Mouse (Mus musculus) 416B (cell line): ENCODE measurements around the gene Hspe1.
A peak's percentile ranks its signal among the peaks of the same experiment; 100 is the strongest.
"Not testable (repeated sequence)": the region's sequence is repeated elsewhere in the genome, so short reads cannot be mapped to it uniquely, and the experiment has no call there.

Experiments used
- DNase-seq: peaks from one replicate; pipeline ENCODE4 v3.0.0; 2011; ENCODE audit warnings: low read depth

The Hspe1 gene

GRCm38 (mm10) chr1:55085781-55086366 lies 2.1 kb upstream of the Hspe1 start:
- peak; percentile 27 for DNase-seq

DNA sequence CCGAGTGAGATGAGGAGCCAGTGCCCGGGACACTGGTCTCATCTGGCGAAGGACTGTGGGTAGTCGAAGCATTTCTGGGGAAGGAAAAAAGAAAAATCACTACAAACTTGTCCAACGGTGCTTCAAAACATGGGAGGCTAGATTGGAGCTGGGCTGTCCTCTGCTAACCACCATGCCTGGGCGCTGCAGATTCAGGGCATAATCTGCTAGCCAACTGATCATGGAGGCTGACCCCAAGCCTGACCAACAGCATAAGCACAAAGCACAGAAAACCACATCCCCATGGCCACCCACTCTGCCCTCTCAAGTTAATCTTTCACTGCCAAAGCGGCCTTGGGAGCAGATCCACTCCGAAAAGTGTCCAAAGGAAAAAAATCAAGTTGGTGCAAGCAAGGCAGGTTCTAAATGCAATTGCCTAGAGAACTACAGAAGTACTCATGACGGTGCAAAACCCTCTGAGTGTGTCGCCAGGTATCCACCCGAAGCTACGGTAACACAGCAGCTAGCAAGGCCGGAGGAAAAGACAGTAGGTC lies 998 bp upstream of the Hspe1 start:
- DNase-seq = peak; percentile 64

- DNase-seq = peak; percentile 65
Measured at GRCm38 (mm10) chr1:55087401-55087904, 479 bp upstream of the Hspe1 start.

DNA sequence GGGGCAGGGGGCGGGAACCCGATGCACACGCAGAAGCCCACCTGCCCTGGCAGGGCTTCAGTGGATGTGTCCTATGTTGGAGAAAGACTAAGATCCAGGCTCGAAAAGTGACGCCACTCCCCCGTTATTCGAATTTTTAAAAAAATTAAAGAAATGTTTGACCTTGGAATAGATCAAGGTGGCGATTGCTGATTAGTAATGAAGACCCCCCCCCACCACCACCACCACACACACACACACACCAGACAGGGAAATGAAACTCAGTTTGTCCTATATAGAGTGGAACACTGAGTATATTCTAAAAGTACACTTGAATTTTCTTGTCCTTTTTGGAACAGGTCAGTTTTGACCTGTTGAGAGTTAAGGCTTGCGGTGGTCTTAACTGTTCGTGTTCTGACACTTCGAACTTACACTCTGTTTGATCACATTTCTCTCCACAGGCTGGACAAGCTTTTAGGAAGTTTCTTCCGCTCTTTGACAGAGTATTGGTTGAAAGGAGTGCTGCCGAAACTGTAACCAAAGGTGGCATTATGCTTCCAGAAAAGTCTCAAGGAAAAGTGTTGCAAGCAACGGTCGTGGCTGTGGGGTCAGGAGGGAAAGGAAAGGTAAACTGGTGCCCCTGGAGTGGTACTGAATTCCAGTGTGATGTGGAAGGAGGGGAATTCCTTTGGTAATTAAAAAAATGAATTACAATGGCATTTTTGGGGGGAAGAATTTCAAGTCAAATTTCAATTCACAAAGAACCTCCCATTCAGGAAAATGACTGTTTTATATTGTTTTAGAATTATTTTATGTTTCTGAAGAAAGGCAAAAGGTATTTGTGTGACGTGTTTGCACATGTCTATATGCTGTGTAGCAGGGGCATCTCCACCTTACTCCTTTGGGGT lies 922 bp downstream of the Hspe1 start:
- no peak for DNase-seq

DNA sequence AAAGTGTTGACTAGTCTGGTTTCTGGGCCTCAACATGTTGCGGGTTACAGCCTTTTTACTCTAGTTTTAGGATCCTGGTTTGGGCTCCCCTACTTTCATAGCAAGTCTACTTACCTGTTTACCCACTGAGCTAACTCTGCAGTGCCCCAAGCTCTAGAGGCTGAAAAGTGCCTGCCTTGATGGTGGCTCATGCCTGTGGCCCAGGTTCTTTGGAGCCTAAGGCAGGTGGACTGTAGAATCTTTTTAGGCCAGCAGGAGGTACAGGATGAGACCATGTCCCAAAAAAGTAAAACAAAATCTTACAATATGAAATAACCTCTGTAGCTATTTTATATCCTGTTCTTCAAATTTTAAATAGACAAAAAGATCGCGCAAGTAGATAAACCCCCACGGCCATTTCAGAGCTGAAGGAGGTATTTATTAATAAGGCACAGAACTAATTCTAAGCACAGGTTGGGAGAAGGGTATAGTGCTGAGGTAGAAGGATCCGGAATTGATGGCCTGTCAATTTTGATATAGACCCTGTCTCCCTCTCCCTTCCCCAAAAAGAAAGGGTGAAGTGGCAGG lies 1.6 kb downstream of the Hspe1 start:
- DNase-seq = no peak

DNA sequence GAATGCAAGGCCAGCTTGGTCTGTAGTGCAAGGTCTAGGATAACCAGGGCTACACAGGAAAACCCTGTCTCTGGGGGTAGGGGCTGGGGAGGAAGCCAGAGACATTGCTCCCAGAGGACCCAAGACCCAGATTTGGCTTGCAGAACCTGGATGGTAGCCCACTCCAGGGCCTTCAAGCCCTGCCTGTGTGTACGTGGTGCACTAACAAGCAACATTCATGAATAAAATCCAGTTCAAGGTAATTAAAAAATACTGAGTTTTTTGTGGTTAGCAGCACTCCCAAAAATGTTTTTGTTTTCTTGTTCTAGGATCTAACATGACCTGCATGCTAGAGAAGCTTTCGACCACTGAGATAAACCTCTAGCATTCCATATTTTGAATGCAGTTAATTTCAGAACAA lies 4.1 kb downstream of the Hspe1 start:
- DNase-seq = no peak

DNA sequence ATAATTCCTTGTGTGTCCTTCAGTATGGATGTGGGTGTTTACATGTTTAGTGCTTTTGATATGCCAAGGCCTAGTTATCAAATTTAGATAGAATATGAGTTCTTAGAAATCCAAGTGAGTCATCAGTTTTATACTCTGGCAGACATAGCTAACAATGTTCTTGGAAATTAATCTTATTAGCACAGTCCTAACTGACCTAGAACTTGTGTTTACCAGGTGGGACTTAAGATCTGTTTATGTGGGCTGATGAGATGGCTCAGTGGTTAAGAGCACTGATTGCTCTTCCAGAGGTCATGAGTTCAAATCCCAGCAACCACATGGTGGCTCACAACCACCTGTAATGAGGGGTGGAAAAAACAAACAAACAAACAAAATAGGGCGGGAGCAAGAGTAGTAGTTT lies 4.5 kb downstream of the Hspe1 start:
- DNase-seq = no peak

GRCm38 (mm10) chr1:55106919-55107585 lies 19.1 kb downstream of the Hspe1 start:
- DNase-seq = no peak

DNA sequence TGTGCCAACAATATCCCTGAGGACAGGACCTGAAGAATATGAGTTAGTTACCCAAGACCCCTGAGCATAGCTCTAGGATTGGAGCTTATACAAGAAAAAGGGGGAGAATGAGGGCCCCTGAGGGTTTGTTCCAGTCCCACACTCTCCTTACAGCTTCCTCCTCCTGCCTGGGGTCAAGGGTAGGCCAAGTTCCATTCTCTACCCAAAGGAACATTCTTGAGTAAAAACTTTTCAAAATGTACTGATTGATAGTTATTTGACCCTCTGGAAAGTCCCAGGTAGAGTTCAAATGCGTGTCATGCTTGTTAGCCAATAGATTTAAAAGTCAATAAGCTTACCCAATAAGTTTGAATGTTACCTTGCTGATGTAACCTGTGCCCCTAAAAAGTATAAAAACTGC lies 19.7 kb downstream of the Hspe1 start:
- no peak for DNase-seq

- DNase-seq = no peak
Measured at GRCm38 (mm10) chr1:55108473-55108872, 20.5 kb downstream of the Hspe1 start.

DNA sequence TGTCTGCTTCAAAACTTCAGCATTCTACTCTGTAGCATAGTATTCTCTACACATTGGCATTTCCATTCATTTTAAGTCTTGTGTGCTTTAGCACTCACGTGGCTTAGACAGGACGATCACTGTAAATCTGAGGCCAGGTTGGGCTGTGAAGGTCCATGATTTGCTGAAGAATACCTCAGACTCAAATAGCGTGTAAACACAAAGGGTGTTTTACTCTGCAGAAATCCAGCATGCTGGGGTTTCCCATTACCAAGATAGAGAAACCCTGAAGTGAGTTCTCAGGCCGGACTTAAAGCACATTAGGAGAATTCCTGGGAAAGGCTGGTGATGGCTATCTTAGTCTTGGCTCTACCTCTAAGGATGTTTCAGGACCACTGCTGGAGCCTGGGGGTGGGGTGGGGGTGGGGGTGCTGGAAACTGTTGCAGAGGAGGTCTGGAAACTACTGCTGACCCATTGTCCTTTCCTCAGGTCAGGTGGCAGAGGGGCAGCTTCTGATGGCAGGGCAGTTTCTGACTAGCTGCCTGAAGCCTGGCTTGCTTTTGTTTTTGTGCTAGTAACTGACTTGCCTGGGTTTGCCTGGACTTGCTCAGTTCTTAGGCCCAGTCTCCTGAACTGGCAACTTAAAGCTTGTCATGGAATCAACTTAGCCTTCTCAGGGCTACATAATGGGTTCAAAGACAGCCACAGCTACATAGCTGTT lies 21.3 kb downstream of the Hspe1 start:
- no peak for DNase-seq

- no peak for DNase-seq
Measured at GRCm38 (mm10) chr1:55123046-55123445, 35.1 kb downstream of the Hspe1 start.

- no peak for DNase-seq
Measured at GRCm38 (mm10) chr1:55123561-55123960, 35.6 kb downstream of the Hspe1 start.

DNA sequence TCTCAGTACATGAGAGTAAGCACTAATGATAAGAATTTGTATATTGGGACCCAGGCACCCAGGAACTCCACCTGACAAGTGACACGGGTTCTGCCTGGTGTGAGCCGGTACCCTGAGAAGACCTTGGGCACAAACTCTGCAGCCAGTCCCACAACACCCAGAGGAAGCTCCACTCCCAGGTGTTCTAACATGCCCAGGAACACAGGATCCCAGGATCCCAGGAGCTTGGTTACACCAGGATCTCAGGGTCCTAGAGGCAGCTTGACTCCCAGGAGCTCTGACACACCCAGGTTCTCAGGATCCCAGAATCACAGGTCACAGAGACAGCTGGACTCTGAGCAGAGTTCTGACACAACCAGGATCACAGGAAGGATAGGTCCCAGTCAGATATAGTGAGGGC lies 36.2 kb downstream of the Hspe1 start:
- DNase-seq = not testable (repeated sequence)

- peak; percentile 30 for DNase-seq
Measured at GRCm38 (mm10) chr1:55129716-55130115, 41.8 kb downstream of the Hspe1 start.

DNA sequence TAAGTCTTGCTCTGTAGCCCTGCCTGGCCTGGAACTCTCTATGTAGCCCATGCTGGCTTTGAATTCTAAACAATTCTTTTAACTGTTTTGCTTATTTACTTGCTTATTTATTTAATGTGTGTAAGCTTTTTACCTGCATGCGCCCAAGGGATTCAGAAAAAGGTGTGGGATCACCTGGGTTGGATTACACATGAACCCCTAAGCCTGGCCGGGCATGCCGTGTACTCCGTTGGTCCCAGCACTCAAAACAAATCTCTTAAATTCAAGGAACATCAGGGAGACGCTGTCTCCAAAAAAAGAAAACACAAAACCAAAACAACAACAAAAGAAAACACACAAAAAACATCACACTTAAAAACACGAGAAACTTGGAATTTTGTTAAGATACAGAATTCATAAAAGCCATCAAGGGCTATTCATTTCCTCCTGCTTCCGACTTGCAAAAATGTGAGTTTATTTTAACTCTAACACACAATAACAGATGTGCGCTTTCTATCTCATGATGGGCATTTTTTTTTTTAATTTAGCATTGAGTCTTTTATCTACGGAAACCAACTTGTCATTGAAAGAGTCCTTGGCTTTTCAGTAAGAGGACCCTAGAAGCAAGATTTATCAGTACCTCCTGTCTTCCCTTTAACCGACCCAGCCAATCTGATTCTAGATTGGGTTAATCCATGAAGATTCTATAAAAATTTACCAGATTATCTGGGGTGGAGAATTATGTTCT lies 42.4 kb downstream of the Hspe1 start:
- DNase-seq = no peak

DNA sequence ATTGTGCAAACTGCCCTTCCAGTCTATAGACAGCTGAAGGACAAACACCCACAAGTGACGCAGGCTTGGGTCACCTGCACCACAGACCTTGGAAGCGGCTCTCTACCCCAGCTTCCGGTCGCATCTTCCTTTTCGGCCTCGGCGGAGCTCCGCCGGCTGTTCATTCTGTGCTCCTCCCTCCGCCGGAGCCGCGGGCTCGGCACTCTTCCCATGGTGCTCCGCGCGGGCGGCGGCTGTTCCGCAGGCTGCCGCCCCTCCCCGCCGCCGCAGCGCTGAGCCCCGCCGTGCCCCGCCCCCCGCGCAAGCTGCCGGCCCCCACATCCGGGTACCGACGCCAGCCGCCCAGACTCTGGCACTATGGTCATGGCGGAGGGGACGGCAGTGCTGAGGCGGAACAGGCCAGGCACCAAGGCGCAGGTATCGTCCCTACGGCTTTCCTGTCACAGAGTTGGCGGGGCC lies 43.0 kb downstream of the Hspe1 start, which contains the start of gene Mob4:
Gene Mob4 (plus strand): TSS at position 289 of the 459 bp plus-strand sequence.
- DNase-seq = peak; percentile 93

- DNase-seq = peak; percentile 54
Measured at GRCm38 (mm10) chr1:55131424-55132014, 43.6 kb downstream of the Hspe1 start.

GRCm38 (mm10) chr1:55132308-55132707 lies 44.4 kb downstream of the Hspe1 start:
- DNase-seq = no peak

- no peak for DNase-seq
Measured at GRCm38 (mm10) chr1:55133173-55133572, 45.2 kb downstream of the Hspe1 start.
